Mouse (Mus musculus) megakaryocyte, adult 5-6 weeks (primary cell): ENCODE measurements around the gene Spa17. TPM values are rescaled to one million over a fixed set of nuclear protein-coding genes. Genes with fewer than 3 reads are reported as not detected.

ENCODE experiments used
- ATAC-seq: 2 replicates; pipeline ENCODE4 v1.8.0; 2016; ENCODE audit warnings: mild to moderate bottlenecking, inconsistent platforms; ENCODE audit not compliant: poor library complexity, severe bottlenecking
- total RNA-seq, 2 experiments: library from RNA; stranded (forward) in 1 of 2; stranded (reverse) in 1 of 2; fragments of 153-499, 151-499 nt in 1 of 2; fragments of 221-1000, 200-1000 nt in 1 of 2; gene quantifications; 2 replicates each; pipeline versions ENCODE4 v1.2.3 to v1.2.4; 2015 to 2017

Spa17 gene
- total RNA-seq, 2 experiments from 2014 or later: 2.7 to 3.6 TPM

GRCm38 (mm10) chr9:37623981-37624380 lies 10.5 kb upstream of the Spa17 start:
- ATAC-seq: no peak

DNA sequence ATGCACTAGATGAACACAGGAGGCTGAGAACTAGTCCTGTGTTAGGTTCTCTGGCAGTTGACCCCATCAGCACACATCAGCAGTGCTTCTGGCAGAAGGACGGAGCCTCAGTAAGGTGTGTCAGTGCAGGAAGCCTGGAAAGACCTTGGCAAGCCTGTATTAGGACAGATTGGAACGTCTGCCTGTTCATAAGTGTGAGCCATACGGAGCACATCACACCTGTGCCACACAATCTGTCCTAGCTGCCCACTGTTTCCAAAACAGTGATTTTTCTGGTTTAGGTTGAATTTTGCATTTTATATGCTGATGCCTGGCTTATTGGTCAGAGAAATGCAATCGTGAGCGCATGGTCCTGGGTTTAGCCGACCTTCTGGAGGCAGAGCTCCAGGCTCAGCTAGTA lies 7.8 kb upstream of the Spa17 start:
- ATAC-seq: no peak

- ATAC-seq: 0 out of 2 replicates have a peak, but pooled peaks have one; percentile 44
Observed at GRCm38 (mm10) chr9:37616770-37617169, 3.2 kb upstream of the Spa17 start.

DNA sequence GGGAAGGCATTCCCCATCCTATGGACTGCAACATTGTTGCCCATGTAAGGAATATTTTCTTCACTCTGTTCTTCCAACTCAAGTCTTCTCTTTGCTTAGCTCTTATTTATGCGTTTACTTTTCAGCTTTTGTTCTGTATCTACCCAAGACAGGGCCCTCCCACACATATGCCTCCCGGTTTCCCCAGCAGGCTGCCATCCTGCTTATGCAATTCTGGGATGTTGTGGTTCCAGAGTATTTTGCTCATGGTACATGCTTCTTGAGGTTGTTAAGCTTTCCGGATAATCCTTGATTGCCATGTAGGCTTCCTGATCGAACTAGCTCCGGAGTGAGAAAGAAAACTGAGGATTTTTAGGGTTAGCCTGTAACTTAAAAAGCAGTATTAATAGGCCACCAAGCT lies 1.7 kb upstream of the Spa17 start:
- no peak for ATAC-seq

GRCm38 (mm10) chr9:37614316-37614715 lies 794 bp upstream of the Spa17 start:
- no peak for ATAC-seq

GRCm38 (mm10) chr9:37613911-37614280 lies 374 bp upstream of the Spa17 start:
- no peak for ATAC-seq

DNA sequence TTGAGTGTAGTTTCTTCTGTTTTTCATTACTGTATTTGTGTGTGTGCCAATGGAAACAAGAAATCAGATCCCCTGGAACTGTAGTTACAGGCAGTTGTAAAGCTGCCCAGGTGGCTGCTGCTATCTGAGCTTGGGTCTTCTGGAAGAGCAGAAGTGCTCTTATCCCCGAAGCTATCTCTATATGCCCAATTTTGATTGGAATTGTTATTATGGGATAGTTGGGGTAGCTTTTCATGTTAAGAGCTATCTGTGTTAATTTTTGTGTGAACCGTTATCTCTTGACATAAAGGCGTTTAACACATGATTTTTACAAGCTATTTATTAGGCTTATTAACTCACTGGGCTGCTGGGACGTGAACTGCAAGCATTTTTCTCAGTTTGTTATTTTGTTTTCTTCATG lies 4.0 kb downstream of the Spa17 start:
- ATAC-seq: no peak

- no peak for ATAC-seq
Observed at GRCm38 (mm10) chr9:37605089-37605488, 8.4 kb downstream of the Spa17 start.

DNA sequence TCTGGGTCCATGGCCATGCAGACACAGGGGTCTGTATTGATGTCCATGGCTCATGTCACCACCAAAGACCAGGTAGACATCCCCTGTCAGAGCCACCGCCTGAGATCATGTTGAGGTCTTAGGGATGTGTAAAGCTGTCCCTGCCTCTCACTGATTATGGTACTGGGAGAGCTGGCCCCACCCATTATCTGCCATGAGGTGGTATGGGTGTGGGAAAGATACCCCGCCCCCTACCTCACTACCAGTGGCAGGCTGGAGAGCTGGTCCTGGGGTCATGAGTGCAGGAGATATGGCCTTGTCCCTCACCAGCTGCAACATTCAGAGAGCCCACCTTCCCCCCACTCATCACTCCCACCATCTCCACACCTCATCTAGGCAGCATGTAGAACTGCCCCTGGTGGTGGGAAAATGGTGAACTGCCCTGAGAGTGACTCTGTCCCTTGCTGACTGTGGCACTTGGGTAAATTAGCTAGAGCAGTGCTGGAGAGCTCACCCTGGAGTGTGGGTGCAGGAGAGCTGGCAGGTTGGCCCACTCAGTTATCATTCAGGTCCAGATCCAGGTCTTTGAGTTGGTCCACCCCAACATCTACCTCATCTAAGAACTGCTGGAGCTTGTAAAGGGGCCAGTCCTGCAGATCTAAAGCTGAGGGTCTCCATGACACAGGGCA lies 12.8 kb downstream of the Spa17 start:
- no peak; the same call in 1 of the 2 replicates for ATAC-seq

DNA sequence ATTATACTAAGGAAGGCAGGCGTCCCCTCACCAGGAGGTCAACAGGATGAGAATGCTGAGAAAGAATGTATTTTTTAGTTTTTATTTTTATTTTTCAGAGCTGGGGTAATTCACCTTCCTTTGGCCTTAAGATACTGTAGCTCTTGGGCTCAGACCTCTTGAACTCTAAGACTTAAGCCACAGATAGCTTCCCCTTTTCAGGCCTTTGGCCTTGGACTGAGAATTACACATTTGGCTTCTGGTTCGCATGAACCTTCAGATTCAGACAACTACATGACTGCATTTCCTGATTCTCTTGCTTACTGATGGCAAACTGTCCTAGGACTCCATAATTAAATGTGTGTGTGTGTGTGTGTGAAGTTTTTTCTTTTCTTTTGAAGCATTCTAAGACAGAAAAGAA lies 14.9 kb downstream of the Spa17 start:
- no peak for ATAC-seq

DNA sequence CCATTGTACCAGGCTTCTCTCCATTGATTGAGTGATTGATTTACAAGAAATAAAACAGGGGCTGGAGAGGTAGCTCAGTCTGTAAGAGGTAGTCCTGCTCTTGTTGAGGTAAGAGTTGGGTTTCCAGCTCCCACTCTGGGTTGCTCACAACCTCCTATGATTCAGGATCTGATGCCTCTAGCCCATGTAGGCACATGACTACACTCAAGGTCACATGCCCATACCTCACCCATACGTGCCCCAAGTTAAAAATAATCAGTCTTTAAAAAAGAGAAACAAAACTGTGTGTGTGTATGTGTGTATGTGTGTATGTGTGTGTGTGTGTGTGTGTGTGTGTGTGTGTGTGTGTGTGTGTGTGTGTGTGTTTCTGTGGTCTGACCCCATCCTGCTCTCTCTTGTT lies 18.0 kb downstream of the Spa17 start:
- no peak for ATAC-seq

DNA sequence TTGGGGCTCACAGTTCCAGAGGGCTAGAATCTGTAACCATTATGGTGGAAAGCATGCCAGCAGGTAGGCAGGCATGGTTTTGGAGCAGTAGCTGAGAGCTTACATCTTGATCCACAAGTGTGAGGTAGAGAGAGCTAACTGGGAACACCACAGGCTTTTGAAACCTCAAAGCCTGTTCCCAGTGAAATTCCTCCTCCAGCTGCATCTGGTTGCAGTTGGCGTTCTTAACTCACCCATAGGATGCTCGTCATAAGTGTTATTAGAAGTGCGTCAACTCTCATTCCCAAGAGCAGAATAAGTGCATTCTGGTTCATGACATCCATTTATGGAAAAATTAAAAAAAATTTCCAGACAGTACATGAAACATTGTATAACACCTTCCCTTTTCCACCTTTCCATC lies 19.8 kb downstream of the Spa17 start:
- ATAC-seq: no peak

GRCm38 (mm10) chr9:37592633-37593032 lies 20.9 kb downstream of the Spa17 start:
- ATAC-seq: no peak

DNA sequence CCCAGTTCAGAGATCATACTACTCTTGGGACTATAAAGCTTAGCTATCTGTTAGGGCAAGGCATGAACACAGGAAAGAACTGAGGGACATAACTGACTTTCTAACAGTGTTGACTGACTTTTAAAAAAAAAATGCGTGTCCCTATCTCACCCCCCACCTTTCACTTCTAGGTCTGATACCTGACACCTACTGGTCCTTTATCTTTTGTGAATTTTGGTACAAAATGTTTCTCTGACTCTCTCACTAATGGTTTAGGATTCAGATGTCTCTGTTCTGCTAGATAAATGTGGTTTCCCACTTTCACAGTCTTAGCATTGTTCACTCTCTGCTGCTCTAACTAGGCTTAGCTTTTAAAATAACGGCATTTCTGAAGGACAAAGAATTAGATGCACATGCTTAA lies 21.5 kb downstream of the Spa17 start:
- ATAC-seq: no peak

- no peak for ATAC-seq
Observed at GRCm38 (mm10) chr9:37590381-37590780, 23.1 kb downstream of the Spa17 start.

DNA sequence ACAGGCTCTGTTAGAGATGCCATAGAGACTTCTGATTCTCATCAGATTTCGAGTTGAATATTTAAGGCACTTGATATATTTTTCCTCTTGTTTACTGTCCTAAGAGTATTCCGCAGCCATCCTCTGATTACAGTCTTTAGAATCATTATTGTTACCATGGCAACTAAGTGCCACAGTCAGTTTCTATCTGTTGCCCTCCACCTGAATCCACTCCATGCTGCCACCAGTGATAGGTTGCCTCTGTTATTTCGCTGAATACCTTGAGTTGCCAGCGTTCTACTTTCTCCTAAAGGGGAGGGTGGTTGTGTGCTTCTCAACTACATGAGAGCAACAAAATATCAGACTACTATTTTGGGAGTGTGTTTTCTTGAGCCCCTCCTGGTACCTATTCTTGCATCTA lies 26.8 kb downstream of the Spa17 start:
- ATAC-seq: no peak

DNA sequence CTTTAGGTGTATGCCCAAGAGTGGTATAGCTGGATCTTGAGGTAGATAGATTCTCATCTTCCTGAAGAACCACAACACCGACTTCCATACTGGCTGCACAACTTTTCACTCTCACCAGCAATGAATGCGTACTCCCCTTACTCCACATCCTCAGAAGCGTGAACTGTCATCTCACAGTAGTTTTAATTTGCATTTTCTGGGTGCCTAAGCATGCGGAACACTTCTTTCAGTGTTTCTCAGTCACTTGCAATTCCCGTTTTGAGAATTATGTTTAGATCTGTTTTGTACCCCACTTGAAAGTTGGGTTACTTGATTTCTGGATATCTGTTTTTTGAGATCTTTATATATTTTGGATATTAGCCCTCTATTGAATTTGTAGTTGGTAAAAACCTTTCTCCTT lies 29.9 kb downstream of the Spa17 start:
- ATAC-seq: no peak

DNA sequence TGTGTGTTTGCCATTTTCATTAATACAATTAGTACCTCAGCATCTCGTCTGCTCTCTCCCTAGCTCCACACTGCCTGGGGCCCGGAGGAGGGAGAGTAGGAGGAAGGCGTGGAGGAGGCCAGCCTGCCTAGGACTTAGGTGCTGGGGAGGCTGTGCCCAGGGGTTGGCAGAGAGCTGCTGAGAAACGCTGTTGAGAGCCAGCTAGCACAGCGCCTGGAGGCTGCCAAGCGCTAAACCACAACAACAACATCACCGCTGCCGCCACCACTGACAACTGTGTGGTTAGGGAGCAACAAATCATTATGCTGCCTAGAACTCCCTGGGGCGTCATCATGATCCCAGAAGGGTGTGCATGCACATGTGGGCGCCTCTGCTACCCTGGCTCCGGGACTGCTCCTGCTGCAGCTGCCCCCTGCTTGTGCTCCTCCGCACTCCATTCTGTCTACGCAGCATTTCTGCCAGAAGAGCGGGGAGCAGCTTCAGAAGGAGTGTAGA lies 37.0 kb downstream of the Spa17 start:
- ATAC-seq: peak; percentile 54

GRCm38 (mm10) chr9:37572204-37572876 lies 41.2 kb downstream of the Spa17 start:
- ATAC-seq: no peak

- no peak for ATAC-seq
Observed at GRCm38 (mm10) chr9:37569231-37569835, 44.2 kb downstream of the Spa17 start.

DNA sequence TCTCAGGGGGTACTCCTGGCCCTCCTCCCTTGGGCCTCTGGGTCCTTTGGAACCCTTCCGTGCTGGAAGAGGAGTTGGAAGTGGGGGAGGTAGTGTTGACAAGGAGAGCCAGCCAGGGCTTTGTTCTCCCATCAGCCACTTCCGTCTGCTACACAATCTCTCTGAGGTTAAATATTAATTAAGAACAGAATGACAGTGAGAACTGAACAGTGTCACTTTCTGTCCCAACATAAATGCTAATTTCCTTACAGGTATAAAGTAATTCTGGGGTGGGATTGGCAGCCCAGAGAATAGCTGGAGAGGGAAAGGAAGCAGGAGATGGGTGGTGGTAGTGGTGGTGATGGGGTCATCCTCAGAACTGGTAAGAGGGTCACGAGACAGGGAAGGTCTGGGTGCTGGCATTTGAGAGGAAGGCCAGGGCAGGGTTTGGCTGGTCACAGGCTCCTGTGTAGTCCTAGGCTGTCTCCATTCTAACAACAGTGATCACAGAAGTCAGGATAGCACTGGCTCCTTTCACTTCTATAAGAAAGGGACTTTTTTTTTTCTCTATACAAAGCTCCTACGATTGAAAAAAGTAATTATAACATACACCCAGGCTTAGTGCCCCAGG lies 44.8 kb downstream of the Spa17 start:
- no peak for ATAC-seq
